Mouse (Mus musculus) forebrain, embryonic 14.5 days (tissue): ENCODE data around the gene BC025920. TPM values are rescaled to one million over a fixed set of nuclear protein-coding genes. Genes with fewer than 3 reads are reported as not detected.
A peak's percentile ranks its signal among the peaks of the same experiment; 100 is the strongest.

Experiments
- ATAC-seq: fragments of 200-750 bp; cut with Nextera tagmentation; 2 replicates; pipeline ENCODE4 v1.8.0; 2017; ENCODE audit warnings: mild to moderate bottlenecking, moderate library complexity
- DNase-seq: peaks from one replicate; pipeline ENCODE4 v3.0.0-alpha.2; 2015; ENCODE audit warnings: low spot score
- H3K27ac ChIP-seq: fragments of 300-500 bp; sonication (generic); 2 replicates; pipeline ENCODE4 v1.5.1; 2014; ENCODE audit warnings: low read depth, mild to moderate bottlenecking, control low read depth, low read length, moderate library complexity
- H3K27me3 ChIP-seq: fragments of 300-500 bp; sonication (generic); replicated peaks from 2 replicates; pipeline ENCODE4 v1.6.1; 2014; ENCODE audit warnings: low read length, control low read depth, mixed read lengths; ENCODE audit not compliant: control insufficient read depth, insufficient read depth
- H3K36me3 ChIP-seq: fragments of 300-500 bp; sonication (generic); 2 replicates; pipeline ENCODE4 v1.6.1; 2014; ENCODE audit warnings: low read length, control low read depth; ENCODE audit not compliant: control insufficient read depth, insufficient read depth
- H3K4me1 ChIP-seq: fragments of 300-500 bp; sonication (generic); 2 replicates; pipeline ENCODE4 v1.6.1; 2014; ENCODE audit warnings: antibody characterized with exemption, low read length, control low read depth; ENCODE audit not compliant: control insufficient read depth, insufficient read depth
- H3K4me2 ChIP-seq: fragments of 300-500 bp; sonication (generic); 2 replicates; pipeline ENCODE4 v1.6.1; 2014; ENCODE audit warnings: mild to moderate bottlenecking, control low read depth, low read length
- H3K4me3 ChIP-seq: fragments of 300-500 bp; sonication (generic); 2 replicates; pipeline ENCODE4 v1.5.1; 2014; ENCODE audit warnings: low read depth, low read length, control low read depth
- H3K9ac ChIP-seq: fragments of 300-500 bp; sonication (generic); 2 replicates; pipeline ENCODE4 v1.6.1; 2014; ENCODE audit warnings: mild to moderate bottlenecking, low read length, control low read depth, moderate library complexity
- H3K9me3 ChIP-seq: fragments of 300-500 bp; sonication (generic); replicated peaks from 2 replicates; pipeline ENCODE4 v1.6.1; 2016; ENCODE audit warnings: low read length, control low read depth, mixed read lengths; ENCODE audit not compliant: control insufficient read depth
- WGBS: fragments of 180-500 bp; shearing (Covaris S2); extraction: QIAGEN DNeasy Blood & Tissue Kit; methylation state at CpG from one replicate; pipeline ENCODE4 v1.1.7; 2014; 5-methylcytosine and 5-hydroxymethylcytosine counted together
- polyA plus RNA-seq: library from polyadenylated mRNA; unstranded; fragments of >200 nt; fragmentation: Nextera tagmentation; extraction: Ambion mirVana; gene quantifications from 2 replicates; pipeline ENCODE4 v1.2.1, GENCODE M21; 2014

The BC025920 gene
- polyA plus RNA-seq, 1 experiment from 2014 or later = 0.81 TPM

DNA sequence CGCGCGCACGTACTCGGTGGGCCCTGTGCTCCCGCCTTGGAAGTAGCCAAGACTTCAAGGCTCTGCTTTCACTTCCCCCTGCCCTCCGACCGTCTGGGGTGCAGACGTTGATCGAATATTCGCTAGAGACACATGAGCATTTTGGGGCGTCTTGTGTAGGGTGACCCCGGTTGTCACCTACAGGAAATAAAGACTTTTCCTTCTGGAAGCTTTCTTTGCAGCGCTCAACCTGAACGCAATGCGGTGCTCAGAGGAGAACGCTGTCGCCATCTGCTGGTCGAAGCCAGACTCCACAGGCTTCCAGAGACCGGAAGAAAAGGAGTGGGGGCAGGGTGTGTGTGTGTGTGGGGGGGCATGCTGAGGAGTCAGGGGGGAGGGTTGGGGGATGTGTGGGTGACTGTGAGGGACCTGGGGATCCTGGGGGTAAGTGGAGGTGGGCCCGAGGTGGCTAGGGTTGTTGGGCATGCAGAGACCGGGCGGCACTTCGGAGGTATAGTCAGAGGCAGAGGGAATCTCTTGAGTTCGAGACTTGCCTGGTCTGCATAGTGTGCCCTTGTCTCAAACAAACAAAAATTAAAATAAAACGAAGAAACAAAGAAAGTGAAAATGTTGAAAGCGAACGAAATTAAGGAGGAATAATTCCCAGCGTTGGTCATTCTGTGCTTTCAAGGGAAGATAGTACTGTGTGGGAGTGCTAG lies 953 bp upstream of the BC025920 start:
- Histone ChIP-seq H3K4me3 (peak overlapping the region; percentile 44), H3K9me3 (no peaks in the 10 kb centered on the region), H3K4me1 (peaks cover 16% of the 10 kb centered on the region), H3K9ac (peak overlapping the region; percentile 60), H3K4me2 (peak overlapping the region; percentile 66), H3K27me3 (no peaks in the 10 kb centered on the region), H3K36me3 (no peaks in the 10 kb centered on the region), H3K27ac (peak overlapping the region; percentile 89)
- 20% methylated on average over 29 of the region's 29 CpGs for WGBS
- peak; percentile 42 for ATAC-seq
- peak; percentile 95 for DNase-seq

DNA sequence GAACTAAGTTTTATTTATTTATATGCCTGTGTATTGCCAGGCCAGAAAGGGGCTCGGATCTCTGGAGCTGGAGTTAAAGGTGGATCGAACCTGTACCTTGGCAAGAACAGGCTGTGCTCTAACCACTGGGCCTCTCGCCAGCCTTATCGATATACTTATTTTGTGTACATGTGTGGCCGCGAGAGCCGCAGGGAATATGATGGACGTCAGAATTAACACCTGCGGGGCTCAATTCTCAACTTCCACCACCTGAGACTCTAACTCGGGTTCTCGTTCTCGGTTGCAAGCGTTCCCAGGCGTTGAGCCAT lies 450 bp upstream of the BC025920 start:
- Histone ChIP-seq H3K27ac (peak overlapping the region; percentile 89), H3K9me3 (no peaks in the 10 kb centered on the region), H3K27me3 (no peaks in the 10 kb centered on the region), H3K4me2 (peak overlapping the region; percentile 66), H3K4me1 (peaks cover 14% of the 10 kb centered on the region), H3K36me3 (no peaks in the 10 kb centered on the region), H3K9ac (peak overlapping the region; percentile 60), H3K4me3 (peak overlapping the region; percentile 44)
- peak; percentile 16; the same call in 1 of the 2 replicates for ATAC-seq
- 3% methylated on average over 14 of the region's 14 CpGs for WGBS
- no peak for DNase-seq

DNA sequence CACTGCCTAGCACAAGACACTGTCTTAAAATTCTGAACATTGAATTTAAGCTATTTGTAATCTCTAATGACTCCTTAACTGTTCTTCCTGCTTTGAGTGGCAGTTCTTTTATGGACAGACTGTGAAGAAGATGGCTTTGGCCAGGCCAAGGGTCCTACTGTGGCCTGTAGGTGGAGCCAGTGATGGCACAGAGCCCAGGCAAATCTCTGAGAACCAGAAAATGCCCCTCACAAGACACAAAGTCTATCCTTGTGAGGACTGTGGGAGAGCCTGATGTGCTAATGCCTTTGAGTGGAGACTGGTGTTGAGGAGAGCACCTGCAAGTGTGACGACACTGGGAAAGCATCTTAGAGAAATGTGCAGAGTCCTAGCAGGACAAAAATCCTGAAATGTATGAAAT lies 2.2 kb downstream of the BC025920 start:
- DNase-seq = no peak
- Histone ChIP-seq H3K36me3 (no peaks in the 10 kb centered on the region), H3K27me3 (no peaks in the 10 kb centered on the region), H3K9ac (no peak overlapping the region), H3K4me2 (no peak overlapping the region), H3K9me3 (0 out of 2 replicates have a peak, but pooled peaks cover 4% of the 10 kb centered on the region), H3K27ac (no peak overlapping the region), H3K4me3 (no peak overlapping the region), H3K4me1 (peaks cover 4% of the 10 kb centered on the region)
- ATAC-seq = no peak
- 93% methylated on average over 1 of the region's 1 CpGs for WGBS

DNA sequence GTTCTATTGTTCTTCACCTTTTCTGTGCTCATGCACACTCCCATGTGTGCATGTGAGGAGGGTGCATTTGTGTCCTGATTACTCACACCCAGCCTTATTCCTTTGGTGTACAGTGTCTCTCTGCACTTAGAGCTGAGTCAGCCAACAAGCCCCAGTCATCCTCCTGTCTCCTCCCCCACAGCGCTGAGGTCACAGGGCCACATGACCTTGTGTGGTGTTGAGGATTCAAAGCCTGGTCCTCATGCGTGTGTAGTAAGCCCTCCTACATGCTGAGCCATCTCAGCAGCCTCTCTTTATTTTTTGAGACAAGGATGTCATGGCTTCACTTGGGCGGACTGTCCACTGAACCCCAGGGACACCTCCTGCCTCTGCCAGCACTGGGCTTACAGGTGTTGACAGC lies 6.7 kb downstream of the BC025920 start:
- no peak overlapping the region for H3K4me2 ChIP-seq
- DNase-seq = no peak
- H3K36me3 ChIP-seq = no peaks in the 10 kb centered on the region
- H3K9ac ChIP-seq = no peak overlapping the region
- H3K4me1 ChIP-seq = no peaks in the 10 kb centered on the region
- no peak overlapping the region for H3K27ac ChIP-seq
- no peak overlapping the region for H3K4me3 ChIP-seq
- H3K9me3 ChIP-seq = 0 out of 2 replicates have a peak, but pooled peaks cover 4% of the 10 kb centered on the region
- WGBS = 70% methylated on average over 3 of the region's 3 CpGs
- H3K27me3 ChIP-seq = no peaks in the 10 kb centered on the region
- no peak for ATAC-seq

DNA sequence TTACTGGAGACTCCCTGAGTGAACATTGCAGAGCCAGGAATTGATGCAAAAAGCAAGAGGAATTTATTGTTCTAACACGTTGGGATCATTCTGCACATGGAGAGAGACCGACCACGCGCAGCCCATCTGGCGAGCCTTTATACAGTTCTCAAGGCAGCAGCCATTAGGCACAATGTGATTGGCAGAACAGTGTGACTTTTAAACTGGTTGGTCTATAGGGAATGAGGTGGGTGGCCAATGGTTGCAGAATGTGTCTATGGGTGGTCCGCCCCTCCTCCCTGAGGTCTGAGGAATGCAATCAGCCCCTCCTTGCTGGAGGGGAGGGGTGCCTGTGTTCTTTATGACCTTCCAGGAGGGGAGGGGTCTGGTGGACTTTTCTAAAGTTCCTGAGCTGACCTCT lies 9.4 kb downstream of the BC025920 start:
- Histone ChIP-seq H3K4me2 (no peak overlapping the region), H3K27ac (no peak overlapping the region), H3K9me3 (0 out of 2 replicates have a peak, but pooled peaks cover 4% of the 10 kb centered on the region), H3K4me3 (no peak overlapping the region), H3K9ac (no peak overlapping the region), H3K27me3 (no peaks in the 10 kb centered on the region), H3K4me1 (no peaks in the 10 kb centered on the region), H3K36me3 (peaks cover under 1% of the 10 kb centered on the region; the same call in 1 of the 2 replicates)
- 67% methylated on average over 6 of the region's 6 CpGs for WGBS
- no peak for ATAC-seq
- DNase-seq = no peak

DNA sequence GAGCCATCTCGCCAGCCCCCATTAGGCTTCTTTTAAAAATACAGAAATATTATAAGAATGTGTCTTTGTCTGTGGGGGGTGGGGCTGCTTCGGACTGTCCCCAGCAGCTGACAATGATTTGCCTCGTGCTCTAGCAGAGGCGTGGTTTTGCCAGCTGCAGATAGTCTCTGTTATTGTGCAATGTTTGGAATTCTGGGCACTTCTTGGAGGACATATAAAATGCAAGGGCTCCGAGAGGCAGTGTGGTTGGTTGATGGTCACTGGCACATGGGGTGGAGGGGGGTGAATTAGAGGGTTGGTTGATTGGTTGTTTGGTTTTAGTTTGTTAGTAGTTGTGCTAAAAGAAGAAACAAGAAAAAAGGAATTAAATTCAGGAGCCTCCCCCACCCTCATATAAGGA lies 13.9 kb downstream of the BC025920 start:
- H3K4me3 ChIP-seq = no peak overlapping the region
- H3K27ac ChIP-seq = no peak overlapping the region
- DNase-seq (no peak), ATAC-seq (no peak)
- H3K9me3 ChIP-seq = no peaks in the 10 kb centered on the region
- H3K36me3 ChIP-seq = peaks cover 41% of the 10 kb centered on the region
- H3K4me2 ChIP-seq = no peak overlapping the region
- no peaks in the 10 kb centered on the region for H3K27me3 ChIP-seq
- H3K4me1 ChIP-seq = no peaks in the 10 kb centered on the region
- 93% methylated on average over 5 of the region's 5 CpGs for WGBS
- no peak overlapping the region for H3K9ac ChIP-seq

DNA sequence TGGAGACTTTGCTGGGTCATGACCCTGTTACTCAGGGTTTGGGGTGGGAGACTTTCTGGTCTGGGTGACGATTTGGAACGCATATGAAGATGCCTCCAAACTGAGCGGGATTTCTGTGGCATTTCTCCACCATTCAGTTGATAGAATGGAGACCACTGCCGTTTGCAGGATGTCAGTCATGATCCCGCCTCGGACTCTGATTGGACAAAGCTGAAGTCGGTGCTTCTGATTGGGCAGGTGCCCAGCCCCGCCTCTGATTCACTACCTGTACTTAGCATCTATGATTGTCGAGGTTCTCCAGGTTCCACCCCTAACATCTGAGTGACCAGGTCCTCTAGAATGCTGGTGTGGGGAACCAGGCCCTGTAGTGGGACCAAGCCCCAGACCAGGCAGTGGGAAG lies 14.7 kb downstream of the BC025920 start:
- 62% methylated on average over 9 of the region's 9 CpGs for WGBS

DNA sequence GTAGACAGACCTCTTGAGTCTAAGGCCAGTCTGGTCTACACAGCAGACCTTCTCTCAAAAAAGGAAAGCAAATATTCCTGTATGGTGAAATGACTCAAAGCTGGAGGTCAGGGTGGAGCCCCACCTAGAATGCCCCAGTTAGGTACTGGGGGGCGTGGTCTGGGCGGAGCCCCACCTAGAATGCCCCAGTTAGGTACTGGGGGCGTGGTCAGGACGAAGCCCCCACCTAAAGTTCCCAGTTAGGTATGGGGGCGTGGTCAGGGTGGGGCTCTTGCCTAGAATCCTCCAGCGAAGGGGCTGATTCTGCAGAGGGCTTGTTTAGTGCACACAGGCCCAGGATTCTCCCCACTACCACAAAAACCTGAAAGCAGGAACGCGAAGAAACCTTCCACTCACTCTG lies 17.4 kb downstream of the BC025920 start:
- no peaks in the 10 kb centered on the region for H3K27me3 ChIP-seq
- WGBS = 68% methylated on average over 8 of the region's 8 CpGs
- no peak overlapping the region for H3K4me2 ChIP-seq
- H3K4me3 ChIP-seq = no peak overlapping the region
- H3K36me3 ChIP-seq = peaks cover 45% of the 10 kb centered on the region
- H3K4me1 ChIP-seq = peaks cover 10% of the 10 kb centered on the region
- DNase-seq (no peak), ATAC-seq (no peak)
- no peak overlapping the region for H3K9ac ChIP-seq
- H3K9me3 ChIP-seq = no peaks in the 10 kb centered on the region
- H3K27ac ChIP-seq = no peak overlapping the region

More for the DNA sequence above, 14.7 kb downstream of the BC025920 start:
- no peak for DNase-seq
- H3K36me3 ChIP-seq = peaks cover 45% of the 10 kb centered on the region
- no peak overlapping the region for H3K4me2 ChIP-seq
- H3K27ac ChIP-seq = no peak overlapping the region
- no peak for ATAC-seq
- no peak overlapping the region for H3K4me3 ChIP-seq
- no peaks in the 10 kb centered on the region for H3K4me1 ChIP-seq
- H3K9me3 ChIP-seq = no peaks in the 10 kb centered on the region
- H3K9ac ChIP-seq = no peak overlapping the region
- no peaks in the 10 kb centered on the region for H3K27me3 ChIP-seq

DNA sequence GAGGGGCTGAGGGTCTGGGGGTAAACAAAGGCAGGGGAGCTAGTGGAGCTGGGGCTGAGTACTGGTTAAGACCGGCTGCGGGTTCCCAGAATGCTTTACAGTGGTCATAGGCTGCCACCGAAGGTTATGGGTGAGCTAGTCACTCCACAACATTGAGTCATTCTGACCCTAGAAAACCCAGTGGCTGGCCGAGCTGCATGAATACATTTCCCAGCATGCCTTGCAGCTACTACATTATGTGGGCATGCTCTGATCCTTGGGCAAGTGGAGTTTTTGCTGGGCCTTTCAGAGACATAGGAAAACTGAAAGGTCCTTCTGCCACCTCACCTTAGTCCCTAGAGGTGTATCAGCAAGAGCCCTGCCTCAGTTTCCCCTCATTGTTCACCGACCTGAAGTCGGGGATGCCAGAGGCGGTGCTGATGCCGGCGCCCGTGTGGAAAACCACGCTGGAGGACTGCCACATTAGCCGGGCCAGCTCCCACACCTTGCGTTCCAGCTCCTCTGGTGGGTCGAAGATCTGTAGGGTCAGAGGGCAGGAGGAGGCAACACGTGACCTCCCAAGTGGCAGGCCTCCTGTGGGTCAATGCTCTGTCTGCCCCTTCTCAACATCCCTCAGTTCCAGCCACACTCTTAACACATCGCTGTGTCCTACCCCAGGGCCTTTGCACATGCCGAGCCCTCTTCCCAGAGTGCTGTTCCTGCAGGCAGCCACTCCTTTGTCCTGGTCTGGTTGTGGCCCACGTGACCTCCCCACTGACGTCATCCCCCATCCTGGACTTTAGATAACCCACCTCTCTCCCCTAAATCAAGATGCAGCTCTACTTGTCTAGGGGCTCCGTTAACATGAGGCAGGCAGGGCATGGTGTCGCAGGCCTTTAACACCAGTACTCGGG lies 20.3 kb downstream of the BC025920 start:
- Histone ChIP-seq H3K4me1 (peaks cover 10% of the 10 kb centered on the region), H3K4me3 (peak overlapping the region; percentile 78), H3K36me3 (peaks cover 37% of the 10 kb centered on the region), H3K4me2 (peak overlapping the region; percentile 84), H3K9me3 (no peaks in the 10 kb centered on the region), H3K27me3 (no peaks in the 10 kb centered on the region), H3K27ac (peak overlapping the region; percentile 80; the same call in 1 of the 2 replicates), H3K9ac (peak overlapping the region; percentile 87)
- WGBS = 92% methylated on average over 22 of the region's 22 CpGs
- DNase-seq = no peak
- ATAC-seq = peak; percentile 1; the same call in 1 of the 2 replicates
